Mouse (Mus musculus) spleen, adult 2 months (tissue): Measurements from ENCODE around the gene Csdc2. TPM values are rescaled to one million over a fixed set of nuclear protein-coding genes. Genes with fewer than 3 reads are reported as not detected.
A peak's percentile ranks its signal among the peaks of the same experiment; 100 is the strongest.

Experiments
- DNase-seq, 2 experiments: peaks; one replicate each; pipeline versions ENCODE4 v3.0.0 to v3.0.0-alpha.2; 2012 to 2021; ENCODE audit warnings: low spot score in 2 of 2, low read depth in 1 of 2
- H3K27ac ChIP-seq: fragments of 200-500 bp; 2 replicates; pipeline ENCODE4 v1.5.1; 2012; ENCODE audit warnings: low read length, inconsistent platforms; ENCODE audit not compliant: insufficient read depth
- H3K27me3 ChIP-seq: fragments of 200-500 bp; 2 replicates; pipeline ENCODE4 v1.6.1; 2012; ENCODE audit warnings: mild to moderate bottlenecking, moderate library complexity, low read length, inconsistent platforms; ENCODE audit not compliant: control insufficient read depth, insufficient read depth
- H3K36me3 ChIP-seq: fragments of 200-500 bp; 2 replicates; pipeline ENCODE4 v1.6.1; 2012; ENCODE audit warnings: mild to moderate bottlenecking, low read length, inconsistent platforms; ENCODE audit not compliant: control insufficient read depth, insufficient read depth
- H3K4me1 ChIP-seq: fragments of 200-500 bp; 2 replicates; pipeline ENCODE4 v1.6.1; 2011; ENCODE audit warnings: inconsistent platforms; ENCODE audit not compliant: control insufficient read depth, insufficient read depth, insufficient read length
- H3K4me3 ChIP-seq: fragments of 200-500 bp; 2 replicates; pipeline ENCODE4 v1.5.1; 2011; ENCODE audit warnings: mild to moderate bottlenecking, inconsistent platforms; ENCODE audit not compliant: insufficient read depth, insufficient read length; ENCODE audit errors: extremely low read depth
- CTCF ChIP-seq: fragments of 200-500 bp; IDR thresholded peaks from 2 replicates; pipeline ENCODE4 v1.5.1; 2011; ENCODE audit warnings: mild to moderate bottlenecking, inconsistent platforms; ENCODE audit not compliant: insufficient read depth, insufficient read length, insufficient replicate concordance; ENCODE audit errors: extremely low read depth
- POLR2A ChIP-seq: fragments of 200-500 bp; IDR thresholded peaks from 2 replicates; pipeline ENCODE4 v1.6.1; 2011; ENCODE audit warnings: low read depth, low read length, inconsistent platforms
- WGBS: fragments of 180-500 bp; shearing (Covaris S2); methylation state at CpG from one replicate; pipeline ENCODE4 v1.1.7; 2018; 5-methylcytosine and 5-hydroxymethylcytosine counted together
- polyA plus RNA-seq: library from polyadenylated mRNA; depleted of rRNA; stranded (reverse); fragments of >200 nt; gene quantifications from 2 replicates; pipeline ENCODE4 v1.2.3, GENCODE M21; 2012

Csdc2 gene
- polyA plus RNA-seq, 1 experiment, result 5.4 TPM

DNA sequence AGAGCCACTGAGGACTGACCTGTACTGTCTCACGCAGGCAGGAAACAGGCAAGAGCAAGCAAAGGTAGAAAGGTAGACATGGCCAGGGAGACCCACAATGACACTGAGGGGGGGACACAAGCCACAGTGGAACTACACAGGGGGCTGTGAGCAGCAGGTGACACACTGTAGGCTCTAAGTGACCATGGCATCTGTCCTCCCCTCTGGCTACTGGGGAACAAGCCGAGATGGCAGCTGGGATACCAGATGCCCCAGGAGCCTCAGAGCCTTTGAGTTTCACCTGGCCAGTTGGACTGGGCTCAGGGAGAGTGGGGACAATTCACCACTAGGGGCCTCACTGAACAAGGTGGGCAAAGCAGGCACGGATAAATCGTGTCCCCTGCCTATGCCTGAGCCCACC, 15.8 kb downstream of the Csdc2 start:
- 87% methylated on average over 4 of the region's 4 CpGs for WGBS
- no peak for TF ChIP-seq CTCF
- TF ChIP-seq POLR2A, result no peak
- DNase-seq, result no peak
- Histone ChIP-seq H3K4me3 (no peak overlapping the region), H3K36me3 (peaks cover 7% of the 10 kb centered on the region; the same call in 1 of the 2 replicates), H3K4me1 (no peaks in the 10 kb centered on the region), H3K27me3 (no peaks in the 10 kb centered on the region), H3K27ac (no peak overlapping the region)

DNA sequence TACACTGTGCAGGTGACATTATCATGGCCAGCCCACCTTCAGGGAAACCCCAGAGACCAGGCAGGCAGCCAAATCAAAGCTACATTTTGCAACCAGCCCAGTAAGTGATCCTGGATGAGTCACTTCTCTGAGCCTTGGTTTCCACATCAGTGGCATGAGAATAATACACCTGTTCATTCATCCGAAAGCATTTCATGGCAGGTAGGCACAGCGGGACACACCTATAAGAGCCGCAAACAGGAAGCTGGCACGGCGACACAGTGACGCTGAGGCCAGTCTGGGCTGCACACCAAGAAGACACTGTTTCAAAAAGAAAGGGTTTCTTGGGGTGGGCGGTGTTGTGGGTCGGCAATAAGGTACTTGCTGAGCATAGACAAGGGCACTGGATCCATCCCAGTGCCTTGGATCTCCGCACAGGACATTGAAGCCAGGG, 17.6 kb downstream of the Csdc2 start:
- H3K27ac ChIP-seq, result no peak overlapping the region
- peaks cover 7% of the 10 kb centered on the region; the same call in 1 of the 2 replicates for H3K36me3 ChIP-seq
- H3K4me1 ChIP-seq, result no peaks in the 10 kb centered on the region
- TF ChIP-seq POLR2A (no peak), CTCF (no peak)
- no peaks in the 10 kb centered on the region for H3K27me3 ChIP-seq
- WGBS, result 96% methylated on average over 9 of the region's 9 CpGs
- H3K4me3 ChIP-seq, result no peak overlapping the region
- DNase-seq, result no peak

- no peak for DNase-seq
- H3K27me3 ChIP-seq, result no peaks in the 10 kb centered on the region
- WGBS, result 95% methylated on average over 6 of the region's 6 CpGs
- no peaks in the 10 kb centered on the region for H3K4me1 ChIP-seq
- no peak overlapping the region for H3K27ac ChIP-seq
- H3K36me3 ChIP-seq, result peaks cover 7% of the 10 kb centered on the region; the same call in 1 of the 2 replicates
- no peak overlapping the region for H3K4me3 ChIP-seq
- no peak for TF ChIP-seq POLR2A
- no peak for TF ChIP-seq CTCF
Measured at GRCm38 (mm10) chr15:81954716-81955115, 18.2 kb downstream of the Csdc2 start.

DNA sequence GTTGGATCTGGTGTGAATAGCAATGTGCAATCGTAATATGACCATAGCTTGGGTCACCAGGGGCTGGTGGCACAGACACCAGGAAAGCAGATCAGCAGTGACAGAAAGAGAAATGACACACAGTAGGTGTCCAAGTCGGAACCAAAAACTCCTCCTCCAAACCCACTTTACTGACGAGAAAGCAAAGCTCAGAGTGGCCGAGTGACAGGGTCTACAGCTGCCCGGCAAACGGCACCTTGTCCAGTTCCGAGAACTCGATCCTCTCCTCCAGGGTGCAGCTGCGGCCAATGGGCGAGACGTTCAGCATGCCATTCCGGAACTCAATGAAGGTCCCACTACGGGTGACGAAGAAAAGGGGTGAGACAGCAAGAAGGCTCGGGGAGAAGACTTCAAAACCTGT, 18.9 kb downstream of the Csdc2 start:
- H3K27me3 ChIP-seq, result no peaks in the 10 kb centered on the region
- H3K27ac ChIP-seq, result no peak overlapping the region
- TF ChIP-seq POLR2A (no peak), CTCF (no peak)
- no peak overlapping the region for H3K4me3 ChIP-seq
- no peaks in the 10 kb centered on the region for H3K4me1 ChIP-seq
- H3K36me3 ChIP-seq, result peaks cover 7% of the 10 kb centered on the region; the same call in 1 of the 2 replicates
- 97% methylated on average over 15 of the region's 15 CpGs for WGBS
- DNase-seq, result no peak

- Histone ChIP-seq H3K4me1 (no peaks in the 10 kb centered on the region), H3K27me3 (no peaks in the 10 kb centered on the region), H3K36me3 (peaks cover 7% of the 10 kb centered on the region; the same call in 1 of the 2 replicates), H3K4me3 (no peak overlapping the region), H3K27ac (no peak overlapping the region)
- DNase-seq, result peak in 1 of 2 experiments; percentile 37
- TF ChIP-seq POLR2A (no peak), CTCF (peak; percentile 80; the same call in 1 of the 2 replicates)
- 74% methylated on average over 8 of the region's 8 CpGs for WGBS
Measured at GRCm38 (mm10) chr15:81956457-81956856, 19.9 kb downstream of the Csdc2 start.

- Histone ChIP-seq H3K4me1 (no peaks in the 10 kb centered on the region), H3K36me3 (peaks cover 6% of the 10 kb centered on the region; the same call in 1 of the 2 replicates), H3K4me3 (no peak overlapping the region), H3K27me3 (no peaks in the 10 kb centered on the region), H3K27ac (no peak overlapping the region)
- TF ChIP-seq CTCF (no peak), POLR2A (no peak)
- DNase-seq, result no peak
- 91% methylated on average over 11 of the region's 11 CpGs for WGBS
Measured at GRCm38 (mm10) chr15:81957598-81957997, 21.0 kb downstream of the Csdc2 start.

- peaks cover 5% of the 10 kb centered on the region; the same call in 1 of the 2 replicates for H3K36me3 ChIP-seq
- no peak overlapping the region for H3K27ac ChIP-seq
- no peak for DNase-seq
- no peaks in the 10 kb centered on the region for H3K4me1 ChIP-seq
- H3K4me3 ChIP-seq, result no peak overlapping the region
- WGBS, result 88% methylated on average over 3 of the region's 3 CpGs
- H3K27me3 ChIP-seq, result no peaks in the 10 kb centered on the region
- TF ChIP-seq POLR2A (no peak), CTCF (no peak)
Measured at GRCm38 (mm10) chr15:81958906-81959305, 22.3 kb downstream of the Csdc2 start.
